Mouse (Mus musculus) T-helper 1 cell (primary cell): ENCODE results near the gene Cd33.

Experiments used
- in situ Hi-C: fragments of 300-600 bp; cut with MboI, MseI; formaldehyde crosslinking; loops from one replicate; pipeline ENCODE4 v1.15.1; 2025; ENCODE audit warnings: high pct_unique_total_duplicates

The Cd33 gene

GRCm38 (mm10) chr7:43518341-43518740, 25.9 kb downstream of the Cd33 start:
- in situ Hi-C loops = no loop called here

- in situ Hi-C loops = no loop called here
These were observed 29.2 kb downstream of the Cd33 start for GRCm38 (mm10) chr7:43515076-43515475.

GRCm38 (mm10) chr7:43512519-43512918, 31.7 kb downstream of the Cd33 start:
- in situ Hi-C loops = no loop called here

- in situ Hi-C loops = no loop called here
These were observed 32.3 kb downstream of the Cd33 start for GRCm38 (mm10) chr7:43511707-43512478.

- in situ Hi-C loops = no loop called here
These were observed 48.7 kb downstream of the Cd33 start for GRCm38 (mm10) chr7:43495343-43496021.

GRCm38 (mm10) chr7:43490861-43491260, 53.4 kb downstream of the Cd33 start:
- in situ Hi-C loops = no loop called here

- in situ Hi-C loops = no loop called here
These were observed 54.0 kb downstream of the Cd33 start for GRCm38 (mm10) chr7:43490182-43490584.

GRCm38 (mm10) chr7:43489631-43490125, 54.5 kb downstream of the Cd33 start, which contains the start of gene Iglon5:
Gene Iglon5, minus strand, starts transcription at chr7:43490075.
- in situ Hi-C loops = no loop called here

- in situ Hi-C loops = no loop called here
These were observed 55.6 kb downstream of the Cd33 start for GRCm38 (mm10) chr7:43488646-43489045.

- in situ Hi-C loops = no loop called here
These were observed 61.0 kb downstream of the Cd33 start for GRCm38 (mm10) chr7:43483236-43483635.

- in situ Hi-C loops = no loop called here
These were observed 62.0 kb downstream of the Cd33 start for GRCm38 (mm10) chr7:43482090-43482716.

- in situ Hi-C loops = no loop called here
These were observed 63.0 kb downstream of the Cd33 start for GRCm38 (mm10) chr7:43481191-43481590.

GRCm38 (mm10) chr7:43476376-43476775, 67.9 kb downstream of the Cd33 start:
- in situ Hi-C loops = no loop called here

- in situ Hi-C loops = no loop called here
These were observed 68.5 kb downstream of the Cd33 start for GRCm38 (mm10) chr7:43475706-43476105.
